ENCODE assay signal across 8 mouse cellular contexts in the genomic region with DNA sequence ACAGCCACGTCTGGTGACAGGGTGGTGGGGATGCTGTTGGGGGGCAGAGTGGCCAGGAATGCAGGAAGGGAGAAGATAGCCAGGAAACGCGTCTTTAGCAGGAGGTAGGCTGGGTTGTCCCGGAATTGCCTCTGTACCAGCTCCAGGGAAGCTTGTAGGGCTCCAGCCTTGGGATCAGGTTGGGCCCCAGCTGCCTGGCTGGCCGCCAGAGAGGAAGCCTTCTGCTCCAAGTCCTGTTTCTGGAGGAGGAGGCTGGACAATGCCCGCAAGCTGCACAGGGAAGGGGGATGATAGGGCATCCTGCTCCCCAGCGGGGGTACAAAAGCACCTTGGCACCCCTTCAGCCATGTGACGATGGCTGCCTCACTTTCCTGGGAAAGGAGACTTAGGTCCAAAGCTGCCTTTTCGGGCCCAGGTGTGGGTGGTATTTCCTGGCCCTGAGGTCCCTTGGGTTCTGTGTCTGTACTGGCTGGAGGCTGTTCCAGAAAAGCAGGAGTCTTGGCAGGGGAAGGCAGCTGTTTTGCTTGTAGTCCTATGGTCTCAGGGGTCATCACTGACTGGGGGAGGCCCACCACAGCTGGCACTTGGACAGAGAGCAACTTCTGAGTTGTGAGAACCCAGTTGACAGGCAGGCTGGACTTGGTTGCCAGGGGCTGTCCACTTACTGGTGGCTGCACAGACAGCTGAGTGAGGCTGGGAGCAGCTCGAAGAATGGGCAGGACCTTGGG. TPM values are rescaled to one million over a fixed set of nuclear protein-coding genes. Genes with fewer than 3 reads are reported as not detected.
DNase-seq lines count a peak whose midpoint lies in the region; ATAC-seq lines count a peak whose summit lies in the region.

No protein-coding gene starts in this region.

- H3K36me3 ChIP-seq in heart, embryonic 10.5 days = peaks cover 73% of the 10 kb centered on the region
- peaks cover 71% of the 10 kb centered on the region for H3K36me3 ChIP-seq in heart, embryonic 12.5 days
- H3K36me3 ChIP-seq in lung, embryonic 15.5 days = peaks cover 56% of the 10 kb centered on the region
- peaks cover 79% of the 10 kb centered on the region for H3K36me3 ChIP-seq in midbrain, embryonic 10.5 days
- H3K36me3 ChIP-seq in midbrain, embryonic 14.5 days (ENCODE audit: control insufficient read depth, insufficient read depth, low read length) = peaks cover 72% of the 10 kb centered on the region

- no peaks in the 10 kb centered on the region for H3K27me3 ChIP-seq in heart, embryonic 10.5 days (ENCODE audit: insufficient read depth, poor library complexity, severe bottlenecking)
- H3K27me3 ChIP-seq in heart, embryonic 12.5 days (replicated peaks) = no peaks in the 10 kb centered on the region
- H3K27me3 ChIP-seq in lung, embryonic 15.5 days = no peaks in the 10 kb centered on the region
- H3K27me3 ChIP-seq in midbrain, embryonic 10.5 days (ENCODE audit: low read depth, poor library complexity, severe bottlenecking) = no peaks in the 10 kb centered on the region
- no peaks in the 10 kb centered on the region for H3K27me3 ChIP-seq in midbrain, embryonic 14.5 days (ENCODE audit: control insufficient read depth, insufficient read depth, low read length)

- H3K4me3 ChIP-seq in heart, embryonic 10.5 days = no peak overlapping the region
- no peak overlapping the region for H3K4me3 ChIP-seq in heart, embryonic 12.5 days
- no peak overlapping the region for H3K4me3 ChIP-seq in lung, embryonic 15.5 days
- no peak overlapping the region for H3K4me3 ChIP-seq in midbrain, embryonic 10.5 days
- no peak overlapping the region for H3K4me3 ChIP-seq in midbrain, embryonic 14.5 days (replicated peaks; ENCODE audit: low read depth, low read length)

- ATAC-seq in heart, embryonic 12.5 days (ENCODE audit: insufficient number of reproducible peaks, low FRiP score) = 0 out of 2 replicates have a peak, but pooled peaks have one; percentile 46
- ATAC-seq in lung, embryonic 15.5 days (ENCODE audit: borderline replicate concordance, extremely low read depth, low FRiP score, low TSS enrichment) = peak; percentile 50; the same call in 1 of the 2 replicates
- no peak for ATAC-seq in midbrain, embryonic 14.5 days (ENCODE audit: low FRiP score, low TSS enrichment)

- H3K4me2 ChIP-seq in heart, embryonic 12.5 days = no peak overlapping the region
- H3K4me2 ChIP-seq in lung, embryonic 15.5 days = no peak overlapping the region
- no peak overlapping the region for H3K4me2 ChIP-seq in midbrain, embryonic 14.5 days (ENCODE audit: low read length)

- peak; percentile 98 for DNase-seq in heart, adult 11 months
- DNase-seq in heart, embryonic 10.5 days (ENCODE audit: low spot score) = no peak
- peak; percentile 76 for DNase-seq in cerebellum, adult 11-12 months
- no peak for DNase-seq in thymus, postnatal 10 days (ENCODE audit: low spot score in 2 of 2)
- DNase-seq in midbrain, embryonic 10.5 days (ENCODE audit: low spot score) = no peak
- DNase-seq in midbrain, embryonic 14.5 days = no peak

- WGBS in heart, embryonic 10.5 days = 82% methylated on average over 10 of the region's 10 CpGs
- 62% methylated on average over 10 of the region's 10 CpGs for WGBS in heart, embryonic 12.5 days
- 59% methylated on average over 10 of the region's 10 CpGs for WGBS in lung, embryonic 15.5 days
- WGBS in midbrain, embryonic 10.5 days = 89% methylated on average over 10 of the region's 10 CpGs
- 89% methylated on average over 10 of the region's 10 CpGs for WGBS in midbrain, embryonic 14.5 days

- no peaks in the 10 kb centered on the region for H3K9me3 ChIP-seq in heart, embryonic 10.5 days
- no peaks in the 10 kb centered on the region for H3K9me3 ChIP-seq in heart, embryonic 12.5 days (replicated peaks)
- no peaks in the 10 kb centered on the region for H3K9me3 ChIP-seq in lung, embryonic 15.5 days
- H3K9me3 ChIP-seq in midbrain, embryonic 10.5 days (replicated peaks) = no peaks in the 10 kb centered on the region
- no peaks in the 10 kb centered on the region for H3K9me3 ChIP-seq in midbrain, embryonic 14.5 days (ENCODE audit: control insufficient read depth, low read length)

- peaks cover 11% of the 10 kb centered on the region for H3K4me1 ChIP-seq in heart, embryonic 10.5 days
- H3K4me1 ChIP-seq in heart, embryonic 12.5 days (replicated peaks) = peaks cover 13% of the 10 kb centered on the region
- H3K4me1 ChIP-seq in lung, embryonic 15.5 days = peaks cover 14% of the 10 kb centered on the region
- no peaks in the 10 kb centered on the region for H3K4me1 ChIP-seq in midbrain, embryonic 10.5 days
- no peaks in the 10 kb centered on the region for H3K4me1 ChIP-seq in midbrain, embryonic 14.5 days (ENCODE audit: control insufficient read depth, insufficient read depth, low read length)

- H3K27ac ChIP-seq in heart, embryonic 10.5 days = no peak overlapping the region
- peak overlapping the region; percentile 10; the same call in 1 of the 2 replicates for H3K27ac ChIP-seq in heart, embryonic 12.5 days (ENCODE audit: poor library complexity, severe bottlenecking)
- H3K27ac ChIP-seq in lung, embryonic 15.5 days = peak overlapping the region; percentile 48
- H3K27ac ChIP-seq in midbrain, embryonic 10.5 days (replicated peaks) = no peak overlapping the region
- no peak overlapping the region for H3K27ac ChIP-seq in midbrain, embryonic 14.5 days (replicated peaks; ENCODE audit: low read depth, low read length)

- peak overlapping the region; percentile 25; the same call in 1 of the 2 replicates for H3K9ac ChIP-seq in heart, embryonic 12.5 days
- H3K9ac ChIP-seq in lung, embryonic 15.5 days = no peak overlapping the region
- no peak overlapping the region for H3K9ac ChIP-seq in midbrain, embryonic 14.5 days (replicated peaks; ENCODE audit: low read length)

RNA-seq across cellular contexts. Expression of a gene that starts 4.2 kb away (rescaled TPM):
- 0.31 and 0.62 TPM in 2 replicates for polyA plus RNA-seq in heart, embryonic 10.5 days (2016; fragmentation: Nextera tagmentation; extraction: Ambion mirVana)
- 0.56 and 0.58 TPM in 2 replicates for polyA plus RNA-seq in heart, embryonic 12.5 days (2016; fragmentation: Nextera tagmentation; extraction: Ambion mirVana)
- 1.7 and 3.0 TPM in 2 replicates for polyA plus RNA-seq in lung, embryonic 15.5 days (2015; fragmentation: Nextera tagmentation; extraction: Ambion mirVana)
- polyA plus RNA-seq in midbrain, embryonic 10.5 days (2016; fragmentation: Nextera tagmentation; extraction: Ambion mirVana) = 0.77 and 1.9 TPM in 2 replicates
- polyA plus RNA-seq in midbrain, embryonic 14.5 days (2014; fragmentation: Nextera tagmentation; extraction: Ambion mirVana) = 1.5 and 1.7 TPM in 2 replicates

RNA-seq across cellular contexts. Expression of a gene that starts 13.0 kb away (rescaled TPM):
- polyA plus RNA-seq in heart, embryonic 10.5 days (2016; fragmentation: Nextera tagmentation; extraction: Ambion mirVana) = 32.7 and 34.7 TPM in 2 replicates
- 31.4 and 33.7 TPM in 2 replicates for polyA plus RNA-seq in heart, embryonic 12.5 days (2016; fragmentation: Nextera tagmentation; extraction: Ambion mirVana)
- polyA plus RNA-seq in lung, embryonic 15.5 days (2015; fragmentation: Nextera tagmentation; extraction: Ambion mirVana) = 25.5 and 27.3 TPM in 2 replicates
- polyA plus RNA-seq in midbrain, embryonic 10.5 days (2016; fragmentation: Nextera tagmentation; extraction: Ambion mirVana) = 35.1 and 39.2 TPM in 2 replicates
- polyA plus RNA-seq in midbrain, embryonic 14.5 days (2014; fragmentation: Nextera tagmentation; extraction: Ambion mirVana) = 27.9 and 28.1 TPM in 2 replicates

RNA-seq across cellular contexts. Expression of a gene that starts 15.6 kb away (rescaled TPM):
- 27.1 and 31.7 TPM in 2 replicates for polyA plus RNA-seq in heart, embryonic 10.5 days (2016; fragmentation: Nextera tagmentation; extraction: Ambion mirVana)
- 20.4 and 23.5 TPM in 2 replicates for polyA plus RNA-seq in heart, embryonic 12.5 days (2016; fragmentation: Nextera tagmentation; extraction: Ambion mirVana)
- polyA plus RNA-seq in lung, embryonic 15.5 days (2015; fragmentation: Nextera tagmentation; extraction: Ambion mirVana) = 23.1 and 30.0 TPM in 2 replicates
- polyA plus RNA-seq in midbrain, embryonic 10.5 days (2016; fragmentation: Nextera tagmentation; extraction: Ambion mirVana) = 32.5 and 34.4 TPM in 2 replicates
- polyA plus RNA-seq in midbrain, embryonic 14.5 days (2014; fragmentation: Nextera tagmentation; extraction: Ambion mirVana) = 25.3 and 30.7 TPM in 2 replicates

RNA-seq across cellular contexts. Expression of a gene that starts 24.2 kb away (rescaled TPM):
- polyA plus RNA-seq in heart, embryonic 10.5 days (2016; fragmentation: Nextera tagmentation; extraction: Ambion mirVana) = 94.7 and 113 TPM in 2 replicates
- 91.7 and 95.5 TPM in 2 replicates for polyA plus RNA-seq in heart, embryonic 12.5 days (2016; fragmentation: Nextera tagmentation; extraction: Ambion mirVana)
- polyA plus RNA-seq in lung, embryonic 15.5 days (2015; fragmentation: Nextera tagmentation; extraction: Ambion mirVana) = 107 and 117 TPM in 2 replicates
- polyA plus RNA-seq in midbrain, embryonic 10.5 days (2016; fragmentation: Nextera tagmentation; extraction: Ambion mirVana) = 128 and 132 TPM in 2 replicates
- polyA plus RNA-seq in midbrain, embryonic 14.5 days (2014; fragmentation: Nextera tagmentation; extraction: Ambion mirVana) = 143 and 161 TPM in 2 replicates

RNA-seq across cellular contexts. Expression of a gene that starts 24.2 kb away (rescaled TPM):
- polyA plus RNA-seq in heart, embryonic 10.5 days (2016; fragmentation: Nextera tagmentation; extraction: Ambion mirVana) = 153 and 171 TPM in 2 replicates
- 142 and 145 TPM in 2 replicates for polyA plus RNA-seq in heart, embryonic 12.5 days (2016; fragmentation: Nextera tagmentation; extraction: Ambion mirVana)
- 95.2 and 99.7 TPM in 2 replicates for polyA plus RNA-seq in lung, embryonic 15.5 days (2015; fragmentation: Nextera tagmentation; extraction: Ambion mirVana)
- 156 TPM in 2 replicates for polyA plus RNA-seq in midbrain, embryonic 10.5 days (2016; fragmentation: Nextera tagmentation; extraction: Ambion mirVana)
- polyA plus RNA-seq in midbrain, embryonic 14.5 days (2014; fragmentation: Nextera tagmentation; extraction: Ambion mirVana) = 68.0 and 80.9 TPM in 2 replicates

Comparison
In these comparisons a context has a peak if more than half of its experiments do, and no peak if none do; other contexts are left out.
1. DNase-seq: peak in heart, adult 11 months (single experiment) and cerebellum, adult 11-12 months (single experiment); none in heart, embryonic 10.5 days (single experiment), thymus, postnatal 10 days (0 of 2), midbrain, embryonic 10.5 days (single experiment) and midbrain, embryonic 14.5 days (single experiment).
2. H3K27ac ChIP-seq: peak in heart, embryonic 12.5 days (single experiment) and lung, embryonic 15.5 days (single experiment); none in heart, embryonic 10.5 days (single experiment), midbrain, embryonic 10.5 days (single experiment) and midbrain, embryonic 14.5 days (single experiment).